Mouse (Mus musculus) 3134 (cell line): ENCODE measurements around the gene Akap8l.

Experiments
- DNase-seq: peaks from one replicate; pipeline ENCODE4 v3.0.0-alpha.2; 2011; ENCODE audit warnings: low spot score; ENCODE audit not compliant: insufficient read length; ENCODE audit errors: extremely low read depth

Akap8l gene

DNA sequence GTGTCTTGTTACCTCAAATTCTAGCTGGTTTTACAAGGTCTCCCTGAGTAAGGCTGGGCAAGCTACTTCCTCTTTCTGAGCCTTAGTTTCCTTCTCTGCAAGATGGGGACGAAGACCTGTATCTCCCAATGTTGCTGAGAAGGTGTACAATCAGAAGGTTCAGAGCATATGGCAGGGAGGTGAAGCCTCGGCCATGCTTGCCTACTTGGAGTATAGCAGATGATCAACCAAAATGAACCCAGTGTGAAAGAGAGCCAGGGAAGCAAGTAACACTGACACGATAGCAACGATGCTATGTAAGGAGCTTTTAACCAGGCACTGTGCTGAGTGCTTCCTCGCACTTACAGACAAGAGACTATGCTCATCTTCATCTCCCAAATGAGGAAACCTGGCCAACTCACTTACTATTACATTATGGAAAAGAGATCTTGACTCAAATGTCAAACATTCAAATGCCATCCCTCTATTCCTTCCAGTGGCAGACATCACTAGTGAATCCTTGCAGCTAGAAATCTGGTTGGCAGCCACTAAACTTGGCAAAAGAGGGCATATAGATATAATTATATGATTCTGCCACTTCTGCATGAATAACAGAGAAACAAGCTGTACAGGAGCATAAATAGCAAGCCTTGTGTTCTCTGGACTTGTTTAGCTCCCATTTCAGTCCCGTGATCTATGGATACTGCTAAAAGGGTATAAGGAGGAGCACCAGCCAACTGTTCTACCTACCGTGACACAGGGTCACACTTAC lies 8.0 kb upstream of the Akap8l start:
- DNase-seq: no peak

GRCm38 (mm10) chr17:32356766-32357760 lies 6.7 kb upstream of the Akap8l start:
- no peak for DNase-seq

- no peak for DNase-seq
These were observed 5.9 kb upstream of the Akap8l start for GRCm38 (mm10) chr17:32356281-32356680.

GRCm38 (mm10) chr17:32355031-32355430 lies 4.6 kb upstream of the Akap8l start:
- no peak for DNase-seq

DNA sequence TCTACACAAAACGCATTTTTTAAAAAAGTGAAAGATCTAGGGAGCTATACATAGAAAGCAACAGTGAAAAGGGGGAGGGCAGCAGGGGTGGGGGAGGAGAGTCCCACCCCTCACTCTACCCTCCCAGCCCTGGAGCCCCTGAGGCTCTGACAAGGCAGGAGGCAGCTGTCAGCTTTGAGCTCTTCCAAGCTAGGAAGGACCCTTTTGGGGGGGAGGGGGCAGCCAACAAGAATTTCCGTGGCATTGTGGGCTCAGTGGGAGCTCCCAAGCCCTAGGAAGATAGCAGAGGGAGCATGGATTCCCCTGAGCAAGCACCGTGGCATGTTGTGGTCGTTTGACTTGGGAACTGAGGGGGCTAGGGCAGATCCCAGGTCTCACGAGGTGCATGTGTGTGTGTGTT lies 3.8 kb upstream of the Akap8l start:
- DNase-seq: no peak

DNA sequence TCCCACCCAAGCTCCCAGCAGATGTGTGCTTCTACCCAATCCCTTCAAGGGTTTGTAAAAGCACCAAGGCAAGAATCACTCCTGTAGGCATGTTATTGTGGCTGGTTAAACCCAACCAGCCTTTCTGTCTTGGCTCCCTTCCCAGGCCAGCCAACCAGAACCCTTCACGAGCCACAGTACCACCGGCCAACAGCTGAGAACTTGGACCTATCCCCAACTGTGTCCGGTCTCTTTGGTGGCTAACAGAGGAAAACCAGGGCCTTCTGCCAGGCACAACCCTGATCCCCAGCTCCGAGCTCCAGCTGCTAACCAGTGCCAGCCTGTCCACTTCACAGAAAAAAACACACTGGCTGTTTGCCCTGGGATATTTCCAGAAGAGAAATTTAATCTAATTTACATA lies 3.3 kb upstream of the Akap8l start:
- DNase-seq: peak; percentile 68

DNA sequence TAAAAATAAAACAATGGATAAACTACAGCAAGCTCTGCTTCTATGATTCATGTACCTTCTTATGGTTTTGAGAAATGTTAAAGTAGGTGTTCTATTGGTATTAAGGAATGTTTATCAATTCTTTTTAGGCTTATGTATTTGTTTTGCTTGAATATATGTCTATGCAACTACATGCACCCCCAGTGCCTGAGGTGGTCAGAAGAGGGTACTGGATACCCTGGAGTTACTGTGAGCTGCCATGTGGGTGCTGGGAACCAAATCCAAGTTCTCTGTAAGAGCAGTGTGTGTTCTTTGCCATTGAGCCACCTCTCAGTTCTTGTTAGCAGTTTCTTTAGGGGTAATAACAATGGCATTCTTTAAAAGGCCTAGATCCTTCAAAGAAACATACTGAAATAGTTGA lies 1.3 kb upstream of the Akap8l start:
- no peak for DNase-seq

- DNase-seq: no peak
These were observed 862 bp upstream of the Akap8l start for GRCm38 (mm10) chr17:32351269-32351668.

DNA sequence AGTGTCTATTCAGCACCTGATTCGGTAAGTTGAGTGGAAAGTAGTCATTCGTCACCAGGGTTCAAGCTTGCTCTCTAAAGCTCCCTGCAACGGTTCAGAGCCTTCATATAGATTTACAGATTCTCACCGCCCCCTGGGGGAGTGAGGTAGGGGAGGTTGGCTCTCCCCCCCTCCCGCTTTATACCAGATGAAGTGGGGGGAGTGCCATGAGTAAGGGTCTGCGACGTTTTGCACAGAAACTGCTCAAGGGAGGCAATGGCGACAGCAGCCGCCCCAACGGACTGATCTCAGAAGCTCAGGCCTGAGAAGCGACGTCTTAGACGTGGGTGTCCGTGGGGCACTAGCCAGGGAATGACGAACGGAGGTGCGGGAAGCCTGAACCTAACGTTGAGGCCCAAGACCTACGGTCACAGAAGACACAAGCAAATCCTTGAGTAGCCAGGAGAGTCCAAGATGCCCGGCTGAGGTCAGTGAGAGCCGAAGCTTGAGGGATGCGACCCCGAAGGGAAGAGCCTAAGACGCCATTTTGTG lies 491 bp downstream of the Akap8l start:
- no peak for DNase-seq

GRCm38 (mm10) chr17:32349037-32349732 lies 1.2 kb downstream of the Akap8l start:
- DNase-seq: peak; percentile 47

GRCm38 (mm10) chr17:32348406-32348805 lies 2.0 kb downstream of the Akap8l start:
- DNase-seq: no peak

DNA sequence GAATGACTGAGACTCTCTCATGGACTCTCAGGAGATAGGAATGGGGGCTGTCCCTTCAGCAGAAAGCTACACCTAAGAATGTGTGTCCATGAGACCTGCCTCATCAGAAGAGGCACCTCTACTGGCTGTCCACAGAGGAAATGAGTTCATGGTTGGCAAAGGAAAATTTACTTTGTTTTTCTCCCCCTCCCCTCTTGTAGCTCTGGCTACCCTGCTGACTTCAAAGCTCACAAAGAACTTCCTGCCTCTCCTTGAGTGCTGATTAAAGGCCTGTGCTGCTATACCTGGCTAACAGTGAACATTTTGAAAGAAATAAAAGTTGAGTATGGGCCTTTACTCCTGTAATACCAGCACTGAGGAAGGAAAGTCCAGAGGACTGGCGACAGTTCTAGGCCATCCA lies 9.3 kb downstream of the Akap8l start:
- no peak for DNase-seq

DNA sequence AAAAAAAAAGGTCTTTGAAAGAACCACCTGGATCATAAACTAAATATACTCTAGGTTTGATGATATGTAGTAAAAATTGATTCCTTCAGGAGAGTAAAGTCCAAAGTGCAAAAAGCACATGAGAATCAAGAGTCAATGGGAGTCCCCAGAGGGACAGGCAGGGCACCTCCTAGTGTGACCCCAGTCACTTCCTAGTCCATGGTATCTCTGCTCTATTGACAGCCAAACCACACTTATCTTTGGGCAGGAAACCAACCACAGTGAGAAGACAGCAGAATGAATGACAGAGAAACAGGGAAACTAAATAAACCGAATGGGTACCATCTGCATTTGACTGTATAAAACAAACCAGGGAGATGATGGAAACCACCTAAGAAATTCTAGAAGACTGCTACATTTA lies 10.3 kb downstream of the Akap8l start:
- no peak for DNase-seq

DNA sequence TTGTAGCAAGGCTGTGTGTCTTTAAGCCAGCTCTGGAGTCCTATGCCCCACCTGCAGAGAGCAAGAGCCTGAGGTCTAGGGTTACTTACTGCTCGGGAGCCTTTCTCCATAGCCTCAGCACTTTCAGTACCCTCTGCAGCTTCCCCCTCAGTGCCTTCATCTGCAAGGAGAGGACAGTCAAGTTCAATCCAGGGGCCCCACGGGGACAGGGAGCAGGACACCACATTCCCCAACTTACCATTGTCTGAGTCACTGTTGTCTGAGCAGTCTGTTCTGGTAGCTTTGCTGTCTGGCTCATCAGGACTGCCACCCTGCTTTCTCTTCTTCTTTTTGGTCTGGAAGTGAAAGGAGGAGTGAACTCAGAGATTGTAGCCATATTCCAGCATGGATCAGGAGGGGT lies 14.5 kb downstream of the Akap8l start:
- DNase-seq: no peak

GRCm38 (mm10) chr17:32334921-32335320 lies 15.5 kb downstream of the Akap8l start:
- DNase-seq: no peak

DNA sequence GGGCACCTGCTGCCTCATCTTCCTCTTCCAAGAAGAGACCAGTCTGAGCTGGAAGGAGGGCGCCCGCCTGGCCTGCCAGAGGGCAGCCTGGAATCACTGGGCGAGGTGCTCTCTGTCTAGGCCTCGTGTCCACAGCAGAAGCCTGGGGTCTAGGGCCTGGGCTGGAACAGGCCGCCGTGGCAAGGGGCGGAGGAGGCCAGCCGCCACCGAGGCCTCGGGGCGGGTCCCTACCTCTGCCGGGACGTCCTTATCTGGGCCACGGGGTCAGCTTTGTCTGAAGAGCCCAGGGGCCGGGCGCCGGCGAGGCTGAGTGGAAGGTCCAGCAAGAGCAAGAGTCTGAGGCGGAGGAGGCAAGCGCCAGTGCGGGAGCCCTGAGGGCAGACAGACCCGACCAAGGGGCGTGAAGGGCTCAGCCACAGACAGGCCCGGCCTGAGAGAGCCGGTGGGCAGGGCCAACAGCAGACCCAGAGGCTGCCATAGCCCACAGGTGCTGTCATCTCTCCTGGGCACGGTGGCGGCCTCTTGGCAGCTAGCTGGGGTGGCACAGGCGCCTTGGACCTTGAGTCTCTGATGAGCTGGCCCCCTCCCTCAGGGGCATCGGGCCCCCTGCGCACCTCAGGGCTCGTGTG lies 16.6 kb downstream of the Akap8l start:
- no peak for DNase-seq

- no peak for DNase-seq
These were observed 22.9 kb downstream of the Akap8l start for GRCm38 (mm10) chr17:32327501-32327900.

- no peak for DNase-seq
These were observed 27.6 kb downstream of the Akap8l start for GRCm38 (mm10) chr17:32322809-32323208.

GRCm38 (mm10) chr17:32321836-32322235 lies 28.6 kb downstream of the Akap8l start:
- no peak for DNase-seq

- DNase-seq: no peak
These were observed 29.0 kb downstream of the Akap8l start for GRCm38 (mm10) chr17:32321390-32321734.
